ENCODE assay signal across 14 mouse cellular contexts in the genomic region with DNA sequence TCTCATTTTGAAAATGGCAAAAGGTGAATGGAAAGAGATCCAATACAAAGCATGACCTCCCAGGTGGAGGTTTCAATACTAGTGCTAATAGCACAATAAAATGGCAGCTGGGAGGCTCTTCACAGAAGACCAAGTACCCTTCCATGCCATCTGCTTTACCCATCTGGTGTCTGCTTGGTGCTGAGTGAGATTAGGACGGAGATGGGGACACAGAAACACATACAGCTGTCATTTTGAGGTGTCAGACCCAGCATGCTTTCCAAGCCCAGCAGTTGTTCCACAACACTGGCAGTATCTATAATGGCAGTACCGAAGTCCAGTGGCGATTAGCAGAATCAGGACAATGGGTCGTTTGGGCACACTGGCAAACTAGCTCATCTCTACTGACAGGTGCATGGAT.
"Had no signal": no experiment of that assay in that cellular context is flagged by ENCODE, and none has a peak within 500 bp of the region (broad histone marks: within the 10 kb centered on the region; RNA-seq: fewer than 3 reads in every experiment).

No protein-coding gene starts in this region.

- H3K9ac ChIP-seq: limb, embryonic 15.5 days; liver, embryonic 12.5 days; lung, embryonic 14.5 days; neural tube, embryonic 13.5 days had no signal

- H3K4me1 ChIP-seq: limb, embryonic 15.5 days; liver, embryonic 12.5 days; midbrain, embryonic 10.5 days; neural tube, embryonic 13.5 days had no signal

- H3K36me3 ChIP-seq: limb, embryonic 15.5 days; liver, embryonic 12.5 days; midbrain, embryonic 10.5 days; neural tube, embryonic 13.5 days had no signal

- ATAC-seq: liver, embryonic 12.5 days had no signal

- H3K9me3 ChIP-seq: limb, embryonic 15.5 days; liver, embryonic 12.5 days; midbrain, embryonic 10.5 days; neural tube, embryonic 13.5 days had no signal

- H3K4me2 ChIP-seq: limb, embryonic 15.5 days; liver, embryonic 12.5 days; lung, embryonic 14.5 days; neural tube, embryonic 13.5 days had no signal

- H3K27ac ChIP-seq: left cerebral cortex, adult 2 months; limb, embryonic 15.5 days; liver, embryonic 12.5 days; midbrain, embryonic 10.5 days; neural tube, embryonic 13.5 days had no signal

- H3K4me3 ChIP-seq: left cerebral cortex, adult 2 months; limb, embryonic 15.5 days; liver, embryonic 12.5 days; midbrain, embryonic 10.5 days; neural tube, embryonic 13.5 days had no signal

- H3K27me3 ChIP-seq: limb, embryonic 15.5 days; liver, embryonic 12.5 days; neural tube, embryonic 13.5 days had no signal

- DNase-seq: kidney, adult 18-20 months; kidney, postnatal 10 days; kidney, postnatal 4 days; lung, embryonic 14.5 days; lung, postnatal 10 days; lung, postnatal 4 days; midbrain, embryonic 14.5 days; right cerebral cortex, adult 18-20 months; right cerebral cortex, postnatal 25 days had no signal
